Mouse (Mus musculus) large intestine, adult 2 months (tissue): Measurements from ENCODE around the gene Rimbp2. TPM values are rescaled to one million over a fixed set of nuclear protein-coding genes. Genes with fewer than 3 reads are reported as not detected.

ENCODE experiments used
- DNase-seq: peaks from one replicate; pipeline ENCODE4 v3.0.0-alpha.2; 2012; ENCODE audit warnings: low read depth, low spot score
- WGBS: fragments of 180-500 bp; shearing (Covaris S2); methylation state at CpG from one replicate; pipeline ENCODE4 v1.1.7; 2018; 5-methylcytosine and 5-hydroxymethylcytosine counted together
- polyA plus RNA-seq: library from polyadenylated mRNA; depleted of rRNA; stranded (reverse); fragments of >200 nt; gene quantifications from 2 replicates; pipeline ENCODE4 v1.2.3, GENCODE M21; 2012

Gene Rimbp2
- polyA plus RNA-seq, 1 experiment, result 1.1 TPM

DNA sequence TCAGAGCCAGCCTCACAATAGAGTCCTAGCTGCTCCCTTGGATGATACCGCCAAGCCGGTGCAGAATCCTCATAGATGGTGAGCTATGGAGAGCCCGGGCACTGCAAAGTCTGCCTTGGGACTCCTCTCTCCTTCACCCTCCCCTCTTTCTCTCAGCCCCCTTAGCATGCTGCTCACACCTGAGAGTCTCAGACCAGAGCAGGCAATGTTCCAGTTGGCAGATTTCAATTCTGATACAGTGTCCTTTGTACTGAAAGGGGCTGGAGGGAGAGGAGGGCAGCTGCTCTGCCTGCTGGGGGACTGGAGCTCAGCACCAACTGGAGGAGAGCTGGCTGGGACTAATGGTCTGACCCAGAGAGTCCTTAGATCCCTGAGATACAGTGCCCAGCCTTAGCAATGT, 92.4 kb downstream of the Rimbp2 start:
- DNase-seq, result no peak
- WGBS, result 93% methylated on average over 3 of the region's 3 CpGs

DNA sequence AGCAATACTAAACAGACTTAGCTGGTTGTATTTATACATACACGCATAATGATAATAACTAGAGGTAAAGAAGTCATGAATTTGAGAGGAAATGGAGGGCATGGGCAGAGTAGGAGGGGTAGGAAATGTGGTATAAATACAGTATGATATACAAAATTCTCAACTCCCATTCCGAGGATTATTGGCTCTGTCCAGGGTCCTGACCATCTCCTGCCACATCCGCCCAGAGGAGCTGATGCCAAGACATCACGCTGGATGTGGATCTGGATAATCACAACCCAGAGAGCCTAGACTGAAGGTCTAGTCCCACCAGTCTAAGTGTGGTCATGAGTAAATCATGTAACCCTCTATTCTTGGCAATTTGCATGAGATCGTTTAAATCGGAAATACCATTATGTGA, 100.5 kb downstream of the Rimbp2 start:
- 57% methylated on average over 6 of the region's 6 CpGs for WGBS
- DNase-seq, result no peak

DNA sequence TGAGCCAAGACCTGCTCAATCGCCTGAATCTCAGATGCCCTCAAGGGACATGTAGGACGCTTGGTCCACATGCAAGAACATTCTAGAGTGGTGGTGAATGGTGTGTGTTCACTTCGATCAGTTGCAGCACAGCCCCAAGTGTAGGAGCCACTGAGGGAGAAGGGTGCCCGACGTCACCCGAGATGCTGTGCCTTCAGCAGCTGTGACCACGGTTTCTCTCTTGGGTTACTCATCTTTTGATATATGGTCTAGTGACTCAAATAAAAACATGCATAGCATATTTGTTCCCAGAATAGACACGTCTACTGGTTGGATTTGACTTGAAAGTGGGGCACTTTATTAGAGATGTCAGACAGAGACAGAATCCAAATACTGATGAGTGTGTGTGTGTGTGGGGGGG, 105.5 kb downstream of the Rimbp2 start:
- no peak for DNase-seq
- 78% methylated on average over 8 of the region's 8 CpGs for WGBS

- DNase-seq, result no peak
- WGBS, result 82% methylated on average over 12 of the region's 12 CpGs
Measured at GRCm38 (mm10) chr5:128846433-128847040, 106.7 kb downstream of the Rimbp2 start.

DNA sequence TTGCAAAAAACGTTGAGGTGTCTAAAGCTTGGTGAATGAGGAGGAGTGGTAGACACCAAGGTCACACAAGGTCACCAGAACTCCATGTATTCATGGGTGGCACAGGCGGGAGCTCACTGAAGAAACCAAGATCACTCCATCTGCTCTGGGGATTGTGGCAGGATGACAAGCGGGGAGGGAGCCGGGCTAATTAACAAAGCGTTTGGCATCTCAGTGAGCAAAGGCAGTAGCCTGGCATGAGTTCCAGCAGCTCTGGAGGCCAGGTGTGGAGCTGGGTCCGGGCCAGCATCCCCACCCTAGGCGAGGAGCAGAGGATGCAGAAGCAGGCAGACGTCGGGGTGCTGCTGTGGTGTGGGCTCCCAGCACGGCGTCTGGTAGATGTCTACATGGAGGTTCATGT, 108.3 kb downstream of the Rimbp2 start:
- no peak for DNase-seq
- WGBS, result 48% methylated on average over 11 of the region's 11 CpGs

GRCm38 (mm10) chr5:128843982-128844381, 109.3 kb downstream of the Rimbp2 start:
- DNase-seq, result no peak
- 48% methylated on average over 2 of the region's 2 CpGs for WGBS

DNA sequence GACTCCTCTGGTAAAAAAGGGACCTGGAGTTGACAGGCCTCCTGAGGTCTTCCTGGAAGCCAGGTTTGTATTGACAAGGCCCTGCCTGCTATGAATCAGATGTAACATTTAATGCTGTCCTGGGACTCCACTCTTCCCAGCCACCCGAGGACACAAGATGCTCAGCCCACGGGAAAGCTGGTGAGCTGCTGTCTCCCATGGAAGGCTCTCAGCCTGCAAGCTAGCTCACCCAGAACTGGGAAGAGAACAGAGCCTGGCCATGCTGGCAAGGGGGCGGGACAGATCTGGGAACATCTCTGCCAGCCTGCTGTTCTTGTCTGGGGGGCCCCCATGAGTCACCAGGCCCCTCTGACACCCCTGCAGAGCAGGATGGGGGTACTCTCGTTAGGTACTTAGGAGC, 111.7 kb downstream of the Rimbp2 start:
- no peak for DNase-seq
- 66% methylated on average over 4 of the region's 4 CpGs for WGBS

GRCm38 (mm10) chr5:128837045-128837444, 116.2 kb downstream of the Rimbp2 start:
- WGBS, result 90% methylated on average over 7 of the region's 7 CpGs
- no peak for DNase-seq

DNA sequence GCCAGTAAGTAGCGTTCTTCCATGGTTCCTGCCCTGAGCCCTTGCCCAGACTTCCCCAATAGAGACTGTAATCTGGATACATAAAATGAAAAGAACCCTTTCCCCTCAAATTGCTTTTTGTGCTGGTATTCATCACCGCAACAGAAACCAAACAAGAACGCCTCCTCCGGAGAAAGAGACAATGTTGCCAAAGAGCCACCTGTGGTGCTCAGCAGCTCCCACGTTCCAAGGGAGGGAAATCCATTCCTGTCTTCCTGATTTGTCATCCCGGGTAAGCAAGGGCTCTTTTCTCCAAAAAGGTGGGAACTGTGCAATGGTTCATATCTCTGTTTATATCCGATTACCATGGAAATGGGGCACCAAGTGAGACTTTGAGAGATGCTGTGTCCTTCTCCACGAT, 119.2 kb downstream of the Rimbp2 start:
- 65% methylated on average over 8 of the region's 8 CpGs for WGBS
- no peak for DNase-seq

DNA sequence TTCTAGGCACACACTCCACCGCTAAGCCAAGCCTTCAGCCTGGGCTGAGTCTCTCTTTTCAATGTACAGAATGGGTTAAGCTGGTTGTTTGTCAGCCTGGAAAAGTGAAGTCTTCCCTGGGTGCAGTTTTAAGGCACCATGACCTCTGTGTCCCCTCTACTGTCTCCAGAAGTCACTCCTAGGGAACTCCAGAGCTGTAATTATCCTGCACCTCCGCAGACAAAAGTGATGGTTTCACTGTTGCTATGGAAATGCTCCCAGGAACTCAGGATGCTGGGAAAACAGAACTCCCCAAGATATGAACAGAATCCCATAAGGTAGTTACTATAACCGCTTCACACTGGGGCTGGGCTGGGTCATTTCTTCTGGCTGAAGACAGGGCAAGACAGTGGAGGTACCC, 130.4 kb downstream of the Rimbp2 start:
- no peak for DNase-seq
- 73% methylated on average over 3 of the region's 3 CpGs for WGBS

DNA sequence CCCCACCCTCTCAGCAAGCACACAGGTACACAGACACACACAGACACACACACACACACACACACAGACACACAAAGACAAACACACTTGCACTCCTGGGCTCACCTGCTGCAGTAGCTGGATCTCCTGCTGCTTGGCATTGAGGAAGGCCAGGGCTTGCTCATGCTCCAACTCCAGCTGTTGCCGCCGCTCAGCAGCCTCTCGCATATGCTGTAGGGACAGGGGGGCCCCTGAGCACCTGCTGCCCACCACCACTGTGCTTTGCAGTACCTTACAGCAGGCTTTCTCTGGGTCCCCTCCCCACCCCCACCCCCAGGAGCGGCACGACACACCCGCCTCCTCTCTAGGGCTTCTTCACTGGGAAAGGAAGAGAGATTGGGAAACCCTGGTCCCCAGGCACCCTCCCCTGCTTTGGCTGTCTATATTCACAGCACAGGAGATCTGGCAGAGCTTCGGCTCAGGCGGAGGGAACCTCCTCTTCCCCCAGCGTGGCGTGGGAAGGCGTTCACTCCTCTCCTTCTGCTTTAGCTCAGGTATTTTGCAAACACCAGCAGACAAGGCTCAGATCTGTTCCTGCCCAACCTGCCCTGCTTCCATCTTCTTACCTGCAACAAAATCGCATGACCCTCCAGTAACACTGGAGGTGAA, 133.5 kb downstream of the Rimbp2 start:
- no peak for DNase-seq
- 56% methylated on average over 12 of the region's 12 CpGs for WGBS

DNA sequence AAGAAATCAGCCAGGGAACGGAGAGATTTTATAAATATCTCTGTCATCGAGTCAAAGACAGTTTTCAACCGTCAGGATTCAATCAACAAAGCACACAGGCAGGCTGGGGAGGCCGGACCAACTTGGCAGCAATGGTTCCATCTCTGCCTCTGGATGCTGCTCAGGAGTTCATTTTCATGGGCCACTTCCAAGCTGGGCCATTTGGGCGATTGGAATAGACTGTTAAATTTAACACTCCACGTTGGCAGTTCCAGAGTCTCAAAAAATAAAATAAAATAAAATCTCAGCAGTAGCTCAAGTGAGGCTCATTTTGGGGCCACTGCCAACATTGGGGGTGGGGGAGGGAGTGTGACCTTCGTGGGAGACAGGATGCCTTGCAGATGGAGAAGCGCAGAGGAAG, 137.7 kb downstream of the Rimbp2 start:
- 70% methylated on average over 8 of the region's 8 CpGs for WGBS
- no peak for DNase-seq

- WGBS, result 59% methylated on average over 6 of the region's 6 CpGs
- no peak for DNase-seq
Measured at GRCm38 (mm10) chr5:128815078-128815477, 138.2 kb downstream of the Rimbp2 start.

- WGBS, result 18% methylated on average over 11 of the region's 11 CpGs
- no peak for DNase-seq
Measured at GRCm38 (mm10) chr5:128813121-128813520, 140.2 kb downstream of the Rimbp2 start.

DNA sequence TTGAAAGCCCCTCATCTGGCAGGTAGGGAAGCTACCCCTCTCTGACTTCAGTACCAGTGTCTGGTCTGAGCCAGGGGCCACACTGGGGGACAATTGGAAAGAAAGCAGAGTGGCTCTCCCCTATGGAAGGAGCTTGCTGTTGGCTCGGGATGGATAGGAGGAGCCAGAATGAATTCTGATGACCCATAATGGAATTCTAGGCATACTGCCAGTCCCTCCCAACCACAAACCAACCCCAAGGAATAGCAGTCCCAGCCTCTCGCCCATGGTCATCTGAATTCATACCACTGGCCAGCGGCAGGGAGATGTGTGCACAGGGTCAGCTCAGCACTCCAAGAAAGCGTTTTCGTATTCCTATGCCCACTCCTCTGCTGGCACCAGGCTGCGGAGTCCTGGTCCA, 141.9 kb downstream of the Rimbp2 start:
- WGBS, result 74% methylated on average over 6 of the region's 6 CpGs

DNA sequence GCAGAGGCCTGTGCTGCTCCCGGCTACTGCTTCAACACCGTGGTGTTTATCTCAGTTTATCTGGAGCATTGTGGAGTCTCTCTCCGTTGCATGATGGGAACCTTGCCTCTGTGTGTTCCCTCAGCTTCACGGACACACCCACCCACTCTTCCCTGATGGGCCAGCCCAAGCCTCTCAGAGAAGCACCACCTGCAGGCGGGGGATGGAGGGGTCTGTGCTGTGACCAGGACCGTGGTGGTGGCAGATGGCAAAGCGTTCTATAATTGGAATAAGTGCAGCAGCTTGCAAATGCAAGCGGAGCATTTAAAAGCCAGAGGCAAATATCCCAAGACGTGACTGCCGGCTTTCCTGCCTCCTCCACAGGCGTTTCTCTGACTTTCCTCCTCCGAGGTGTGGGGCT, 143.3 kb downstream of the Rimbp2 start:
- no peak for DNase-seq
- WGBS, result 64% methylated on average over 12 of the region's 12 CpGs

More for the DNA sequence above, 141.9 kb downstream of the Rimbp2 start:
- no peak for DNase-seq

DNA sequence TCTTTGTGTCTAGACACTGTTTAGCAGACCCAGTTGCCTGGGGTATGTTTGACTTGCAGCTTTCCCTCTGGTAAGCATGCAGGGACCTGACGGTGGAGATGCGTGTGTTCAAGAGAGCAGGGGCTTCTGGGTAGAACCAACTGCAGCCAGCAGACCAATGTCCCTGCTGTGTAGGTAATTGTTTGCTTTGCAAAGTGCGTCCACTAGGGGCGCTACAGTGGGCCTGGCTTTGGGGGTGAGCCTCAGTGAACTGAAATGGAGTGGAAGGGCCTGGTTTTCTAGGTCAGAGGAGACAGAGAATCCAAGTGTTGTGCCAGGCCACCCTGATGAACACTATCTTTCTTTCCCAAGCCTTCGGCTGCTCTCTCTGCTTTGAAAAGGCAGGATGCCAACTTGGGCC, 143.9 kb downstream of the Rimbp2 start:
- DNase-seq, result no peak

DNA sequence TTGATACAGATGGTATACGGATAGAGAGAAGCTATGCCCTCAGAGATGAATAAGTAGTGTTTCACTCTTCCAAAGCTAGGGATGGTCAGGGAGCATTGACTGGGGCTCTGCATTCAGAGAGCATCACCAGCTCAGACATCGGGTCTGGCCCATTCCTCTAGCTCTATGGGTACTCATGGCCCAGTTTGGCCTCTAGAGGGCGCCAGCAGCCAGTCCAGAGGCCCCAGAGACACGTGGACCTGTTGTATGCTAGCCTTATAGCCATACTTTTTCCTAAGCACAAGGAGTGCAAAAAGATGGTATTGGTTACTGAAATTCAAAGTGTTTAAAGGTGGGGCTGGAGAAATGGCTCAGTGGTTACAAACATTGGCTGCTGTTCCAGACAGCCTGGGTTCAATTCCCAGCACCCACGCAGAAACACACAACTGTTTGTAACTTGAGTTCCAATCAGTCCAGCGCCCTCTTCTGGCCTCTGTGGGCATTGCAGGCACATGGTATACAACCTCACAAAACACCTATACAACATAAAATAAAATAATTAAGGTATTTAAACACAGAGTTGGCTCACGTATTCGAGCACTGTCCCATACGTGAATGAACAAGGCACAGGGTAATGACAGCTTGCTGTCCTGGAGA, 144.6 kb downstream of the Rimbp2 start:
- no peak for DNase-seq
- 52% methylated on average over 9 of the region's 9 CpGs for WGBS

More for the DNA sequence above, 143.9 kb downstream of the Rimbp2 start:
- WGBS, result 50% methylated on average over 5 of the region's 5 CpGs

DNA sequence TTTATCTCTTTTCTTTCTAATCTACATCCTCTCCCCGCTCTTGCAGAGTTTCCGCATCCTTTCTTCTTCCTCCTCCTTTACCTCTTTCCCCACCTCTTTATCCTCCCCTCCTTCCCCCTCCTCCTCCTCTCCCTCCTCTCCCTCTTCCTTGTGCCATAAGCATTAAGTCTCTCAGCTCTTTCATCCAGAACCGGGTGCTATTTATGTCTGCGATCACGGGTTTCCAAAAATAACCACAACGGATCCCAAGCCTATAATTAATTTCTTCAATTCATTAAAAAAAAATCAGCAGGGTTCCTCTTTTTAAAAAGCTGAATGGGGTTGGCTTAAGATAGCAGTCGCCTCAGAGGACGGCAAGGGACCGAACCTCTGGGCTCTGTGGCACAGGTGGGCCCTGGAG, 145.9 kb downstream of the Rimbp2 start:
- no peak for DNase-seq
- WGBS, result 78% methylated on average over 9 of the region's 9 CpGs

- WGBS, result 86% methylated on average over 13 of the region's 13 CpGs
- DNase-seq, result no peak
Measured at GRCm38 (mm10) chr5:128806296-128806998, 146.8 kb downstream of the Rimbp2 start.

DNA sequence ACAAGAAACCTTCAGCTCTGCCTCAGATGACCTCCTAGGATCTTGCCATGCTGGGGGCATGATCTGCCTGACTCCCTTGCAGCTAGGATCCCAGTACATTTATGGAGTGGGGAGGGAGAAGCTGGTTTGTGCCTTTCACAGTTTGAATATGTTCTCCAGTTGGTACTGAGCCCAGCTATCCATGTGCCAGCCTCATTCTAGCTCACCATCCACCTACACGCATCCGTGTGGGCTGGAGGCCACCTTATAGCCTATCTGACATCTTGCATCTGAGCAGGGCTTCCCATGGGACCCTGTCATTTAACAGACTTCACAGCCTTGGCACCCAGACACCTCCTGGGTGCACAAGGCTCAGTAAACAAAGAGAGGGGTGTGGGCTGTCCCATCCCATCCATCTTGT, 148.2 kb downstream of the Rimbp2 start:
- DNase-seq, result no peak
- WGBS, result 90% methylated on average over 2 of the region's 2 CpGs
